Mouse (Mus musculus) forebrain, embryonic 10.5 days (tissue): Measurements from ENCODE around the gene Ercc4. TPM values are rescaled to one million over a fixed set of nuclear protein-coding genes. Genes with fewer than 3 reads are reported as not detected.

Experiments
- DNase-seq: peaks from one replicate; pipeline ENCODE4 v3.0.0-alpha.2; 2017; ENCODE audit warnings: low spot score; ENCODE audit errors: extremely low spot score
- H3K27ac ChIP-seq: fragments of 300-500 bp; sonication (generic); 2 replicates; pipeline ENCODE4 v1.5.1; 2016; ENCODE audit warnings: mild to moderate bottlenecking
- H3K27me3 ChIP-seq: fragments of 300-500 bp; sonication (generic); 2 replicates; pipeline ENCODE4 v1.6.1; 2016; ENCODE audit warnings: mild to moderate bottlenecking; ENCODE audit not compliant: poor library complexity, severe bottlenecking
- H3K36me3 ChIP-seq: fragments of 300-500 bp; sonication (generic); replicated peaks from 2 replicates; pipeline ENCODE4 v1.6.1; 2016; ENCODE audit warnings: mild to moderate bottlenecking, moderate library complexity
- H3K4me1 ChIP-seq: fragments of 300-500 bp; sonication (generic); 2 replicates; pipeline ENCODE4 v1.6.1; 2016
- H3K4me3 ChIP-seq: fragments of 300-500 bp; sonication (generic); 2 replicates; pipeline ENCODE4 v1.5.1; 2016; ENCODE audit warnings: mild to moderate bottlenecking, moderate library complexity
- H3K9me3 ChIP-seq: fragments of 300-500 bp; sonication (generic); 2 replicates; pipeline ENCODE4 v1.6.1; 2016; ENCODE audit warnings: mild to moderate bottlenecking, moderate library complexity
- WGBS: fragments of 180-500 bp; shearing (Covaris S2); methylation state at CpG from one replicate; pipeline ENCODE4 v1.1.7; 2016; 5-methylcytosine and 5-hydroxymethylcytosine counted together
- polyA plus RNA-seq: library from polyadenylated mRNA; unstranded; fragments of >200 nt; fragmentation: Nextera tagmentation; extraction: Ambion mirVana; gene quantifications from 2 replicates; pipeline ENCODE4 v1.2.1, GENCODE M21; 2016

Gene Ercc4
- polyA plus RNA-seq, 1 experiment from 2014 or later = 13.5 TPM

DNA sequence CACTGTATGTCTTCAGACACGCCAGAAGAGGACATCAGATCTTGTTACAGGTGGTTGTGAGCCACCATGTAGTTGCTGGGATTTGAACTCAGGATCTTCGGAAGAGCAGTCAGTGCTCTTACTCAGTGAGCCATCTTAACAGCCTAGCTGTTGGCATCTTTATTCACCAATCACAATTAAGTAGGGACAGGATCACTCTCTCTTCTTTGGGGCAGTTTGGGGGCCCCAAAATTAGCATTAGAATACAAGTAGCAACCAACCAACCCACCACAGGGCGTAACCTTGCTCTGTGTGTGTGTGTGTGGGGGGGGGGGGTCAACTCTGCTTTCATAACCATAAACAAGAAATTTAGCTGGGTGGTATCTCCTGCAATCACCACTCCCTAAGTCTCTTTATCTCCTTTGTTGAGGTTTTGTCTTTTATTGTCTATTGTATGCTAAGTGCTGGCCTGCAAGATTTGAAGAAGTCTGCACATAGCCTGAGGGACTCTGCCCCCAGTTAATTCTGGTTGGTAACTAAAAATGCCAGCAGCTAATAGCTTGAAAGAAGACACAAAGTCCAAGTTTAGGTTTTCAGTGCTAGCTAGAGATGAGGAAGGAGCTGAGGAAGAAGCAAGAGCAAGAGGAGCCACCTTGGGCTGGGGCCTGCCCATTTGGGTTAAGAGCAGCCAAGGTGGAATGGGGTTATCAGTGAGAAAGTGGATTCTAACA, 10.3 kb downstream of the Ercc4 start:
- WGBS = 92% methylated on average over 3 of the region's 3 CpGs
- H3K4me3 ChIP-seq = no peak overlapping the region
- no peaks in the 10 kb centered on the region for H3K4me1 ChIP-seq
- no peak overlapping the region for H3K27ac ChIP-seq
- H3K36me3 ChIP-seq = peaks cover 75% of the 10 kb centered on the region
- H3K27me3 ChIP-seq = no peaks in the 10 kb centered on the region
- no peak for DNase-seq
- H3K9me3 ChIP-seq = no peaks in the 10 kb centered on the region

GRCm38 (mm10) chr16:13125357-13125756, 15.9 kb downstream of the Ercc4 start:
- no peak overlapping the region for H3K4me3 ChIP-seq
- DNase-seq = no peak
- peaks cover 96% of the 10 kb centered on the region for H3K36me3 ChIP-seq
- no peaks in the 10 kb centered on the region for H3K4me1 ChIP-seq
- H3K9me3 ChIP-seq = no peaks in the 10 kb centered on the region
- H3K27ac ChIP-seq = no peak overlapping the region
- 93% methylated on average over 8 of the region's 8 CpGs for WGBS
- no peaks in the 10 kb centered on the region for H3K27me3 ChIP-seq

DNA sequence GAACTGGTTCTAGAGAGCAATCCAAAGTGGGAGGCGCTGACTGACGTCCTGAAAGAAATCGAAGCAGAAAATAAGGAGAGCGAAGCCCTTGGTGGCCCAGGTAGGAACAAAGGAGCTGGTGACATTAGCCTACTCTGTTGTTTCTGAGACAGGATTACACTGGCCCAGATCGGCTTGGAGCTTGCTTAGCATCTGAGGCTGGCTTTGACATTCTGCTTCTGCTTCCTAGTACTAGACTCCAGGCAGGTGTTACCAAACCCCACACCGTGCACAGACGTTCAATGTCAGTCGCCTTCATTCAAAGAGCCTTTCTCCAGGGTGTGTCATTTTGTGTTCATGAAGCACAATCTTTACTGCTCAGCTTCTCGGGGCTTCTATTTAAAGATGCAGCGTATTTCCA, 18.1 kb downstream of the Ercc4 start:
- H3K4me1 ChIP-seq = no peaks in the 10 kb centered on the region
- H3K36me3 ChIP-seq = peaks cover 93% of the 10 kb centered on the region
- no peak overlapping the region for H3K27ac ChIP-seq
- H3K4me3 ChIP-seq = no peak overlapping the region
- no peak for DNase-seq
- H3K27me3 ChIP-seq = no peaks in the 10 kb centered on the region
- no peaks in the 10 kb centered on the region for H3K9me3 ChIP-seq
- WGBS = 94% methylated on average over 10 of the region's 10 CpGs

- no peak overlapping the region for H3K4me3 ChIP-seq
- 43% methylated on average over 14 of the region's 14 CpGs for WGBS
- H3K9me3 ChIP-seq = no peaks in the 10 kb centered on the region
- H3K27ac ChIP-seq = no peak overlapping the region
- no peaks in the 10 kb centered on the region for H3K27me3 ChIP-seq
- H3K36me3 ChIP-seq = peaks cover 75% of the 10 kb centered on the region
- DNase-seq = peak; percentile 44
- H3K4me1 ChIP-seq = no peaks in the 10 kb centered on the region
Measured at GRCm38 (mm10) chr16:13130412-13130811, 20.9 kb downstream of the Ercc4 start.

- no peaks in the 10 kb centered on the region for H3K27me3 ChIP-seq
- 95% methylated on average over 6 of the region's 6 CpGs for WGBS
- peaks cover 42% of the 10 kb centered on the region for H3K36me3 ChIP-seq
- no peaks in the 10 kb centered on the region for H3K4me1 ChIP-seq
- no peaks in the 10 kb centered on the region for H3K9me3 ChIP-seq
- no peak overlapping the region for H3K27ac ChIP-seq
- no peak for DNase-seq
- no peak overlapping the region for H3K4me3 ChIP-seq
Measured at GRCm38 (mm10) chr16:13141220-13141619, 31.7 kb downstream of the Ercc4 start.

GRCm38 (mm10) chr16:13143932-13144331, 34.4 kb downstream of the Ercc4 start:
- Histone ChIP-seq H3K36me3 (peaks cover 68% of the 10 kb centered on the region), H3K27me3 (no peaks in the 10 kb centered on the region), H3K27ac (no peak overlapping the region), H3K4me3 (no peak overlapping the region), H3K4me1 (no peaks in the 10 kb centered on the region), H3K9me3 (no peaks in the 10 kb centered on the region)
- DNase-seq = no peak
- 90% methylated on average over 7 of the region's 7 CpGs for WGBS

- Histone ChIP-seq H3K36me3 (peaks cover 77% of the 10 kb centered on the region), H3K27me3 (no peaks in the 10 kb centered on the region), H3K4me1 (no peaks in the 10 kb centered on the region), H3K9me3 (no peaks in the 10 kb centered on the region), H3K4me3 (no peak overlapping the region), H3K27ac (no peak overlapping the region)
- no peak for DNase-seq
- WGBS = 92% methylated on average over 10 of the region's 10 CpGs
Measured at GRCm38 (mm10) chr16:13144682-13145410, 35.4 kb downstream of the Ercc4 start.

- Histone ChIP-seq H3K27me3 (no peaks in the 10 kb centered on the region), H3K4me1 (no peaks in the 10 kb centered on the region), H3K9me3 (no peaks in the 10 kb centered on the region), H3K36me3 (peaks cover 71% of the 10 kb centered on the region), H3K4me3 (no peak overlapping the region), H3K27ac (no peak overlapping the region)
- WGBS = 86% methylated on average over 4 of the region's 4 CpGs
- no peak for DNase-seq
Measured at GRCm38 (mm10) chr16:13146231-13146630, 36.7 kb downstream of the Ercc4 start.

GRCm38 (mm10) chr16:13147810-13148555, 38.5 kb downstream of the Ercc4 start:
- Histone ChIP-seq H3K27me3 (no peaks in the 10 kb centered on the region), H3K4me1 (no peaks in the 10 kb centered on the region), H3K4me3 (no peak overlapping the region), H3K36me3 (peaks cover 62% of the 10 kb centered on the region), H3K9me3 (no peaks in the 10 kb centered on the region), H3K27ac (no peak overlapping the region)
- WGBS = 94% methylated on average over 19 of the region's 19 CpGs
- DNase-seq = no peak

DNA sequence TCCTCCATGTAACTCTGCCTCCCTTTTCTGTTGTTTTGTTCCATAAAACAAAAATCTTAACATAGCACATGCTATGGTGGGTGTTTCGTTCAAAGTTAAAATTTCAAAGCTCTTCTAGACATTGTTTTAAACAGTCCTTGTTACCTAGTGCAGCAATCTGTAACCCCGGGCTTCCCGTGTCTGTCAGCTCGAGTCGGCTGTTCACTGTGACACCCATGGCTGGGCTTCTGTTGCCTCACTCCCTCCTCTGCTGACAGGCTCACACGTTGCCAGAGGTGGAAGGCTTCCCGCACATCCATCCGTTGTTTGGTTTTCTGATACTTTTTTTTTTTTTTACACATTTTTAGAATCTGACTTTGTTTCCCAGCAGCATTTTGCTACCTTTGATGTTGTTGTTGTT, 40.5 kb downstream of the Ercc4 start:
- 93% methylated on average over 8 of the region's 8 CpGs for WGBS
- DNase-seq = no peak
- Histone ChIP-seq H3K27me3 (no peaks in the 10 kb centered on the region), H3K4me1 (no peaks in the 10 kb centered on the region), H3K9me3 (no peaks in the 10 kb centered on the region), H3K4me3 (no peak overlapping the region), H3K36me3 (peaks cover 50% of the 10 kb centered on the region), H3K27ac (no peak overlapping the region)

GRCm38 (mm10) chr16:13150790-13151189, 41.3 kb downstream of the Ercc4 start:
- no peak for DNase-seq
- WGBS = 82% methylated on average over 6 of the region's 6 CpGs
- Histone ChIP-seq H3K27ac (no peak overlapping the region), H3K9me3 (no peaks in the 10 kb centered on the region), H3K36me3 (peaks cover 46% of the 10 kb centered on the region), H3K27me3 (no peaks in the 10 kb centered on the region), H3K4me3 (no peak overlapping the region), H3K4me1 (no peaks in the 10 kb centered on the region)

DNA sequence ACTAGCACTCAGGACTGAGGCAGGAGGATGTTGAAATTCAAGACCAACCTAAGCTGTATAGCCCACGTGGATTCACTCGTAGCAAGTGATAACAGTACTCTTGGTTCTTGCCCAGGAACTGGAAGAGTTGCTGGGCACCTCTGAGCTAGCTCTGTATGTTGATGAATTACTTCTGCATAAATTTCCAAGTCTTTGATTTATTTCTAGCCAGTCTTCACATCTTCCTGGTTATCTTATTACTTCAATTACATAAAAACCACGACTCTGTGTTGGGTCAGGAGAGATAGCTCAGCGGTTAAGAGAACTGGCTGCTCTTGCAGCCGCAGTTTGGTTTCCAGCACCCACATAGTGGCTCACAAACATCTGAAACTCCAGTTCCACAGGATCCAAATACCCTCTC, 43.0 kb downstream of the Ercc4 start:
- Histone ChIP-seq H3K4me1 (no peaks in the 10 kb centered on the region), H3K9me3 (no peaks in the 10 kb centered on the region), H3K27me3 (no peaks in the 10 kb centered on the region), H3K27ac (no peak overlapping the region), H3K36me3 (peaks cover 30% of the 10 kb centered on the region), H3K4me3 (no peak overlapping the region)
- 93% methylated on average over 5 of the region's 5 CpGs for WGBS
- DNase-seq = no peak

DNA sequence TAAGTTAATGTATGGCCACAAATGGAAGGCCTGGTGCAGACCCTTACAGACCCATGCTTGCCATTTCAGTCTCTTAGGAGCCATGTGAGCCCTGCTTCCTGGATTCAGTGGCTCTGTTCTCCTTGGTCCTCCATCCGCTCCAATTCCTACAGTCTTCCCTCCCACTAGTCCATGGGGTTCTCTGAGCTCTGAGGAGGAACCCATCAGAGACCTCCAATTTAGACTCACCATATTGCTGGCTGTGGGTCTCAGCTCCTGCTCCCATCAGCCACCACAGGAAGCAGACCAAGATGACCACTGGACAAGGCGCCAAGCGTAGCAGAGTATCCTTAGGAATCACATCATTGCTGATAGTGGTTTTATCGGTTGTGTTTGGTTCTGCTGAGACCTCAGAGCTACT, 43.7 kb downstream of the Ercc4 start:
- no peak for DNase-seq
- 94% methylated on average over 4 of the region's 4 CpGs for WGBS

More for the DNA sequence above, 43.7 kb downstream of the Ercc4 start:
- Histone ChIP-seq H3K4me3 (no peak overlapping the region), H3K27ac (no peak overlapping the region), H3K27me3 (no peaks in the 10 kb centered on the region), H3K36me3 (peaks cover 23% of the 10 kb centered on the region), H3K9me3 (no peaks in the 10 kb centered on the region), H3K4me1 (no peaks in the 10 kb centered on the region)
